Mouse (Mus musculus): ENCODE measurements around the gene Zzz3.

DNA sequence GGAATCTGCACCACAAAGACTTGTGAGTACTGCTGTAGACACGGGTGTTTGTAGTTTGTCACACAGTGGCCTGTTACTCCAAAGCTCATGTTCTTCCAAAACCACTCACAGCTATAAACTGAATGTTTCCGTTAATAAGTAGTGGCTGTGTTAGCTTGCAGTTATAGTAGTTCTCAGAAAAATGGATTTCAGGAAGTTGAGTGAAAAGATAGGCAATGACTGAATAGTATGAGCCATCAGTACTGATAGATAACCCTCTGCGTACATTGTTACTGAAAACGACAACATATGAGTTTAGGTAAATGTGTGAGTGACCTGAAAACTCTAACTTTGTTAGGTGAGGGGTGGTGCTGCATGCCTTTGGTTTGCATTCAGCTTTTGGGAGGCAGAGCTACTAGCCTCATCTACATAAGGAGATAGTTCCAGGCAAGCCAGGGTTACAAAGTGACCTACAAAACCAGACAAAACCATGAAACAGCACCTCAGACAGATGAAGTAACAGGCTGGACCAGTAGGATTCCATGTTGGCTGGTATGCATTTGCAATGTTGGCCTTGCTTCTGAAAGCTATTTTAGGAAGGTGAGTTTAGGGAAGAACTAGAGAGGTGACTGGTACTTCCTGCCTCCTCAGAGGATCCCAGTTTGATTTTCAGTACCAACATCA, 10.8 kb downstream of the Zzz3 start:
- TF ChIP-seq CTCF (IDR thresholded peaks at IDR 0.05; ENCODE audit: low read depth): no peak
- no peak for TF ChIP-seq EP300 (optimal IDR thresholded peaks at IDR 0.05)
